Mouse (Mus musculus) embryonic facial prominence, embryonic 13.5 days (tissue): Measurements from ENCODE around the gene Rps27a. TPM values are rescaled to one million over a fixed set of nuclear protein-coding genes. Genes with fewer than 3 reads are reported as not detected.

Experiments
- ATAC-seq: fragments of 200-750 bp; cut with Nextera tagmentation; 2 replicates; pipeline ENCODE4 v1.8.0; 2017; ENCODE audit warnings: low read depth; ENCODE audit not compliant: insufficient number of reproducible peaks, insufficient read depth, low FRiP score, low TSS enrichment
- H3K27ac ChIP-seq: fragments of 300-500 bp; sonication (generic); 2 replicates; pipeline ENCODE4 v1.5.1; 2015; ENCODE audit warnings: moderate library complexity, mild to moderate bottlenecking, inconsistent platforms
- H3K27me3 ChIP-seq: fragments of 300-500 bp; sonication (generic); 2 replicates; pipeline ENCODE4 v1.6.1; 2015; ENCODE audit warnings: mild to moderate bottlenecking, inconsistent platforms
- H3K36me3 ChIP-seq: fragments of 300-500 bp; sonication (generic); 2 replicates; pipeline ENCODE4 v1.6.1; 2015; ENCODE audit warnings: mild to moderate bottlenecking, inconsistent platforms
- H3K4me1 ChIP-seq: fragments of 300-500 bp; sonication (generic); 2 replicates; pipeline ENCODE4 v1.6.1; 2015; ENCODE audit warnings: inconsistent platforms
- H3K4me2 ChIP-seq: fragments of 300-500 bp; sonication (generic); 2 replicates; pipeline ENCODE4 v1.6.1; 2015; ENCODE audit warnings: moderate library complexity, mild to moderate bottlenecking, inconsistent platforms
- H3K4me3 ChIP-seq: fragments of 300-500 bp; sonication (generic); 2 replicates; pipeline ENCODE4 v1.5.1; 2015; ENCODE audit warnings: mild to moderate bottlenecking, inconsistent platforms
- H3K9ac ChIP-seq: fragments of 300-500 bp; sonication (generic); 2 replicates; pipeline ENCODE4 v1.6.1; 2015; ENCODE audit warnings: mild to moderate bottlenecking, inconsistent platforms
- H3K9me3 ChIP-seq: fragments of 300-500 bp; sonication (generic); 2 replicates; pipeline ENCODE4 v1.6.1; 2016; ENCODE audit warnings: inconsistent platforms
- WGBS: fragments of 180-500 bp; shearing (Covaris S2); methylation state at CpG from one replicate; pipeline ENCODE4 v1.1.7; 2015; ENCODE audit warnings: mixed read lengths; 5-methylcytosine and 5-hydroxymethylcytosine counted together
- polyA plus RNA-seq: library from polyadenylated mRNA; unstranded; fragments of >200 nt; fragmentation: Nextera tagmentation; extraction: Ambion mirVana; gene quantifications from 2 replicates; pipeline ENCODE4 v1.2.1, GENCODE M21; 2015

Gene Rps27a
- polyA plus RNA-seq, 1 experiment from 2014 or later, result 1,339 TPM

DNA sequence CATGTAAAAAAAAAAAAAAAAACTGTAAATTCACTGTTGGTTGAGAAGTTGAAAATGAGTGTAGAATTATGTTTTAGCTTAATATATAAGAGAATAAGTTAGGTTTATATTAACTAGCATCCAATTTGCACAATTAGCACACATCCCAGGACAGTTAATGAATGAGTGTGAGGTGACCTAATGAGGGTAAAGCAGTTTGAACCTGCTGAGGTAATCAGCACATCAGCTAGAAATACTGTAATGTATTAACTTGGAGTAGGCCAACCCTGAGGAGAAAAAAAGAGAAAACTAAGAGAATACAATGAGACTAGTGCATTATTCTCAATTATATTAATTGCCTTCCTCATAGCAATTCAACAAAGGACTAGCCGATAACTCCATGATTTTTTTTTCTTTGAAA lies 38.5 kb downstream of the Rps27a start:
- 90% methylated on average over 1 of the region's 1 CpGs for WGBS
- Histone ChIP-seq H3K27me3 (no peaks in the 10 kb centered on the region), H3K36me3 (peaks cover 29% of the 10 kb centered on the region), H3K27ac (no peak overlapping the region), H3K4me2 (no peak overlapping the region), H3K4me1 (peaks cover 9% of the 10 kb centered on the region; the same call in 1 of the 2 replicates), H3K4me3 (no peak overlapping the region), H3K9ac (no peak overlapping the region), H3K9me3 (no peaks in the 10 kb centered on the region)
- no peak for ATAC-seq

DNA sequence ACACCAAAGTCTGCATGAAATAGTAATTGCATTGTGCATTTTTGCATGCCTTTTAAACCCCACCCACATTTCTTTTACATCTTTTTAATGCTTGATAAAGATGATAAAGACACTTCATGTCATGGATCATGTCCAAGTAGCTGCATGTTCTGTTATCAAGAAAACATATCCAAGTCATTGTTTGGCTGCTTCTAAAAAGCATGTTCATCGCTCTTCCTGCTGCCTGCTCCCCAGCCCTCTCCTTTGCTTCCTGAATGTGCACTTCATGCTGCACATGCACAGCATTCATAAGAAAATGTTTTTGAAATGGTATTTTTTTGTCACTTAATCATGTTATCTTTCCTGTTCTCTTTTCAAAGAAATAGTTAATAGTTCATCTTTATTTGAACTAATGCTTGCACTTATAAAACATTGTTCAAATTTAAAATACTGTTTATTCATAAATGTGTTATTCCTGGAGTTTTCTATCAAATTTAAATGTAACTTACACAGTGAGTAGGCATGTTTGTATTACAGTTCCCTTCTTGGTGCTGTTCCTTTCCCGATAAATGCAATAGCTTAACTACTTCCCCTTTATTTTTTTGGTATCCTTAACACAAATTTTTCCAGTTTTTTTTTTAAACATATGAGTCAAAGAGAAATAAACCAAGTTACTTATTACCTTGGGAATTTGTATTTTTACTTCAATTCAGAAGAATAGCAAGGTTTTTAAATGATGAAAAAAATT lies 42.8 kb downstream of the Rps27a start:
- peaks cover 35% of the 10 kb centered on the region for H3K36me3 ChIP-seq
- no peak overlapping the region for H3K4me2 ChIP-seq
- H3K4me3 ChIP-seq, result no peak overlapping the region
- H3K4me1 ChIP-seq, result no peaks in the 10 kb centered on the region
- H3K9me3 ChIP-seq, result no peaks in the 10 kb centered on the region
- no peaks in the 10 kb centered on the region for H3K27me3 ChIP-seq
- H3K27ac ChIP-seq, result no peak overlapping the region
- H3K9ac ChIP-seq, result no peak overlapping the region
- WGBS, result 96% methylated on average over 2 of the region's 2 CpGs
- ATAC-seq, result no peak

DNA sequence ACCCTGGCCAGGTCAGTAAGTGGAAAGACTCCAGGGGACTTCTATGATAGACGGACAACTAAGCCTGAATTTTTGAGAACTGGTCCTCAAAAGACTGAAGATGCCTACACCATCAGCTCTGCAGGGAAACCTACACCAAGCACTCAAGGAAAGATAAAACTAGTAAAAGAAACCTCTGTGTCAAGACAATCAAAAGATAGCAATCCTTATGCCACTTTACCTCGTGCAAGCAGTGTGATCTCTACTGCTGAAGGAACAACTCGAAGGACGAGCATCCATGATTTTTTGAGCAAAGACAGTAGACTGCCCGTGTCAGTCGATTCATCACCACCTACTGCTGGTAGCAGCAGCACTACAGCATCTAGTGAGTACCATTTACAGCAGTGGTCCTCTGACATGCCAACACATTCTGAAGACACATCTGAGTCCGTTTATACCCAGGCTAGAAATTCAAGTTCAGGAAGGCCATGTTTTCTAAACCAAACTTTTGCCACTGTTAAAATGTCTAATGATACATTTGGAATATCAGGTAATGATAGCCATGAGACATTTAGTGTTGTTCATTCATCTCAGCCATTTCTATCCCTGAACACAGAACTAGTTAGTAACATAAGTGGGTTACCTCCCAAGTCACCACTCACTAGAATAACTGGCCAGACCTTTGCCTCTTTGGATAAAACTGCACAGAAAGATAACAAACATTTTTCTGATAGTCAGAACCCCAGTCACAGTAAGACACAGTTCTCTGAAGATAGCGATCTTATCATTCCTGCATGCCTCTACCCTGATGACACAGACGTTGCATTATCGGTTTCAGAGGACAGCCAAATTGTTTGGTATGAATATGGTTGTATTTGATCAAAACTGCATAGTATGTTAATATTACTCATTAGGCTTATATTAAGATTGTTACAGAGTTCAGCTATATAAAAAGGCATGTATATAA lies 43.7 kb downstream of the Rps27a start:
- Histone ChIP-seq H3K4me1 (no peaks in the 10 kb centered on the region), H3K27me3 (no peaks in the 10 kb centered on the region), H3K9ac (no peak overlapping the region), H3K4me2 (no peak overlapping the region), H3K27ac (no peak overlapping the region), H3K36me3 (peaks cover 40% of the 10 kb centered on the region), H3K4me3 (no peak overlapping the region), H3K9me3 (no peaks in the 10 kb centered on the region)
- no peak for ATAC-seq
- WGBS, result 88% methylated on average over 10 of the region's 10 CpGs

DNA sequence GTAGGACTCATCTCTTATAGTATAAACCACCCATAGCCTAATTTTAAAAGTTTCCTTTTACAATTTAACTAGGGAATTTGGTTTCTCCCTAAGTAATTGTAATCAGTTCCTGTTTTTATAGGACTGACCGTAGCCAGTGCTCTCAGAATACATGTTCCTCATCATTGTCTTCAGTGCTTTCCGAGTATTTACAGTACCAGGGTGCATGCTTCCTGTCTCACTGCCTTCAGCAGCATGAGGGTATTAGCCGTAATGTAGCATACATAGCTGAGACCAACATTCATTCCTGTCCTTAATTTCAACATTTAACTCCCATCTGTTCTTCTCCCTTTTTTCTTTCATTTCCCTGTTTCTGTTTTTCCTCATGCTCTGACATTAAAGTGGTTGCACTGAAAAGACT lies 50.9 kb downstream of the Rps27a start:
- ATAC-seq, result no peak
- peaks cover 39% of the 10 kb centered on the region for H3K36me3 ChIP-seq
- 74% methylated on average over 3 of the region's 3 CpGs for WGBS

More for the DNA sequence above, 50.9 kb downstream of the Rps27a start:
- Histone ChIP-seq H3K9me3 (no peaks in the 10 kb centered on the region), H3K27me3 (no peaks in the 10 kb centered on the region), H3K4me2 (no peak overlapping the region), H3K27ac (no peak overlapping the region), H3K4me1 (no peaks in the 10 kb centered on the region), H3K4me3 (no peak overlapping the region), H3K9ac (no peak overlapping the region)

Other genes with a start within 250 kb of the Rps27a start
- gene Ccdc88a, start 174.5 kb downstream of the Rps27a start, polyA plus RNA-seq, result 48.2 and 50.6 TPM in 2 replicates
- 31.9 and 35.0 TPM in 2 replicates for gene Prorsd1, start 33.1 kb downstream of the Rps27a start, polyA plus RNA-seq
- gene Mtif2, start 21.7 kb downstream of the Rps27a start, polyA plus RNA-seq, result 56.6 and 64.8 TPM in 2 replicates
- 0.17 and 0.25 TPM in 2 replicates for gene Clhc1, start 159 bp downstream of the Rps27a start, polyA plus RNA-seq
- 65.8 and 68.3 TPM in 2 replicates for gene Rtn4, start 144.8 kb upstream of the Rps27a start, polyA plus RNA-seq